Mouse (Mus musculus): ENCODE data around the gene Pkhd1.

Pkhd1 gene

GRCm38 (mm10) chr1:20617849-20618530, at the start of gene Pkhd1:
Gene Pkhd1 (minus strand): TSS chr1:20618064.
- no peak for DNase-seq (ENCODE audit: low spot score in 2 of 2)

GRCm38 (mm10) chr1:20667567-20667966, 49.7 kb upstream of the Pkhd1 start:
- DNase-seq (ENCODE audit: low spot score in 2 of 2) = no peak

- no peak for DNase-seq (ENCODE audit: low spot score in 2 of 2)
Measured at GRCm38 (mm10) chr1:20666233-20666632, 48.4 kb upstream of the Pkhd1 start.

GRCm38 (mm10) chr1:20655085-20655484, 37.2 kb upstream of the Pkhd1 start:
- no peak for DNase-seq (ENCODE audit: low spot score in 2 of 2)

GRCm38 (mm10) chr1:20653513-20654506, 35.9 kb upstream of the Pkhd1 start:
- no peak for DNase-seq (ENCODE audit: low spot score in 2 of 2)

GRCm38 (mm10) chr1:20634856-20635255, 17.0 kb upstream of the Pkhd1 start:
- DNase-seq (ENCODE audit: low spot score in 2 of 2) = no peak

GRCm38 (mm10) chr1:20633276-20633869, 15.5 kb upstream of the Pkhd1 start:
- no peak for DNase-seq (ENCODE audit: low spot score in 2 of 2)

- DNase-seq (ENCODE audit: low spot score in 2 of 2) = no peak
Measured at GRCm38 (mm10) chr1:20624564-20624963, 6.7 kb upstream of the Pkhd1 start.

GRCm38 (mm10) chr1:20623375-20623774, 5.5 kb upstream of the Pkhd1 start:
- no peak for DNase-seq (ENCODE audit: low spot score in 2 of 2)

- DNase-seq (ENCODE audit: low spot score in 2 of 2) = no peak
Measured at GRCm38 (mm10) chr1:20620611-20621010, 2.7 kb upstream of the Pkhd1 start.

GRCm38 (mm10) chr1:20619363-20619762, 1.5 kb upstream of the Pkhd1 start:
- no peak for DNase-seq (ENCODE audit: low spot score in 2 of 2)

- no peak for DNase-seq (ENCODE audit: low spot score in 2 of 2)
Measured at GRCm38 (mm10) chr1:20612643-20613042, 5.2 kb downstream of the Pkhd1 start.

- no peak for DNase-seq (ENCODE audit: low spot score in 2 of 2)
Measured at GRCm38 (mm10) chr1:20605489-20605888, 12.4 kb downstream of the Pkhd1 start.

- no peak for DNase-seq (ENCODE audit: low spot score in 2 of 2)
Measured at GRCm38 (mm10) chr1:20590488-20590887, 27.4 kb downstream of the Pkhd1 start.

- no peak for DNase-seq (ENCODE audit: low spot score in 2 of 2)
Measured at GRCm38 (mm10) chr1:20571469-20571868, 46.4 kb downstream of the Pkhd1 start.

GRCm38 (mm10) chr1:20569430-20569829, 48.4 kb downstream of the Pkhd1 start:
- no peak for DNase-seq (ENCODE audit: low spot score in 2 of 2)

GRCm38 (mm10) chr1:20558443-20558842, 59.4 kb downstream of the Pkhd1 start:
- DNase-seq (ENCODE audit: low spot score in 2 of 2) = no peak

- no peak for DNase-seq (ENCODE audit: low spot score in 2 of 2)
Measured at GRCm38 (mm10) chr1:20554398-20554797, 63.5 kb downstream of the Pkhd1 start.

GRCm38 (mm10) chr1:20551334-20551733, 66.5 kb downstream of the Pkhd1 start:
- DNase-seq (ENCODE audit: low spot score in 2 of 2) = no peak

- no peak for DNase-seq (ENCODE audit: low spot score in 2 of 2)
Measured at GRCm38 (mm10) chr1:20544526-20544925, 73.3 kb downstream of the Pkhd1 start.

- no peak for DNase-seq (ENCODE audit: low spot score in 2 of 2)
Measured at GRCm38 (mm10) chr1:20513364-20514084, 104.3 kb downstream of the Pkhd1 start.

- DNase-seq (ENCODE audit: low spot score in 2 of 2) = no peak
Measured at GRCm38 (mm10) chr1:20498965-20499364, 118.9 kb downstream of the Pkhd1 start.
